Mouse (Mus musculus) ES-Bruce4 (cell line): ENCODE measurements around the gene Nos1ap. TPM values are rescaled to one million over a fixed set of nuclear protein-coding genes. Genes with fewer than 3 reads are reported as not detected.

Source experiments
- H3K27ac ChIP-seq: 2 replicates; pipeline ENCODE4 v1.5.1; 2012; ENCODE audit warnings: low read length, inconsistent platforms; ENCODE audit not compliant: insufficient read depth
- H3K27me3 ChIP-seq: 2 replicates; pipeline ENCODE4 v1.6.1; 2012; ENCODE audit warnings: mild to moderate bottlenecking, low read length, inconsistent platforms; ENCODE audit not compliant: control insufficient read depth, poor library complexity, insufficient read depth, severe bottlenecking
- H3K36me3 ChIP-seq: 2 replicates; pipeline ENCODE4 v1.6.1; 2012; ENCODE audit warnings: inconsistent platforms, mild to moderate bottlenecking, low read length, moderate library complexity; ENCODE audit not compliant: control insufficient read depth, poor library complexity, insufficient read depth, severe bottlenecking
- H3K4me1 ChIP-seq: one replicate; pipeline ENCODE4 v1.8.1; 2011; ENCODE audit warnings: low read length; ENCODE audit not compliant: control insufficient read depth, insufficient read depth
- H3K4me3 ChIP-seq: 2 replicates; pipeline ENCODE4 v1.5.1; 2011; ENCODE audit warnings: low read depth, mild to moderate bottlenecking, low read length
- H3K9ac ChIP-seq: 2 replicates; pipeline ENCODE4 v1.6.1; 2012; ENCODE audit warnings: low read depth, mild to moderate bottlenecking, inconsistent platforms; ENCODE audit not compliant: poor library complexity, severe bottlenecking
- H3K9me3 ChIP-seq: replicated peaks from 2 replicates; pipeline ENCODE4 v1.6.1; 2012; ENCODE audit warnings: mild to moderate bottlenecking, low read length, inconsistent platforms; ENCODE audit not compliant: control insufficient read depth, poor library complexity, insufficient read depth, severe bottlenecking
- CTCF ChIP-seq: IDR thresholded peaks from one replicate; pipeline ENCODE4 v1.8.1; 2011; ENCODE audit warnings: low read depth, low read length
- EP300 ChIP-seq: IDR thresholded peaks from 2 replicates; pipeline ENCODE4 v1.6.1; 2011; ENCODE audit warnings: low read depth, low read length; ENCODE audit not compliant: insufficient read depth
- POLR2A ChIP-seq: IDR thresholded peaks from one replicate; pipeline ENCODE4 v1.8.1; 2011; ENCODE audit warnings: low read length; ENCODE audit not compliant: insufficient read depth
- polyA plus RNA-seq: library from polyadenylated mRNA; stranded (reverse); fragments of >200 nt; gene quantifications from 2 replicates; pipeline ENCODE4 v1.2.4, GENCODE M21; 2011; ENCODE audit warnings: low read depth; ENCODE audit not compliant: missing spikeins, insufficient read depth, insufficient read length

Nos1ap gene
- polyA plus RNA-seq, 1 experiment, result 4.6 TPM

- no peaks in the 10 kb centered on the region for H3K4me1 ChIP-seq
- no peak overlapping the region for H3K9ac ChIP-seq
- no peak overlapping the region for H3K4me3 ChIP-seq
- H3K27ac ChIP-seq, result no peak overlapping the region
- H3K27me3 ChIP-seq, result no peaks in the 10 kb centered on the region
- no peaks in the 10 kb centered on the region for H3K9me3 ChIP-seq
- TF ChIP-seq CTCF, result no peak
- TF ChIP-seq POLR2A, result no peak
- TF ChIP-seq EP300, result no peak
- H3K36me3 ChIP-seq, result no peaks in the 10 kb centered on the region
Observed at GRCm38 (mm10) chr1:170505107-170505506, 84.6 kb downstream of the Nos1ap start.

DNA sequence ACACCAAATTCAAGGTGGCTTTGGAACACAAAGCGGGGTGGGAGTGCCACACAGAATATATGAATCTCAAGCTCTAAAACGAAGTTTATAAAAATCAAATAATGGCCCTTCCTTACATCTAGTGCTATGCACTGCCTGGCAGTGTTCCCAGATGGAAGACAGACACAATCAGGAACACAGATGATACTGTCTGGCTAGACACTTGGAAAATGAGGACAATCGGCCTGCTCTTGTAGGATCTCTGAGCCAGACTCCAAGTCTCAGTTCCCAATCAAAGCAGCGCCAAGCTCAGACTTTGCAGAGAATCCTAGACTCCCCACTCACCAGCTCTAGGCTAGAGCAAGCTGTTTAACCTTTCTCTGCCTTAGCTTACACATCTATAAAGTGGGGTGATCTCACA lies 85.3 kb downstream of the Nos1ap start:
- H3K9me3 ChIP-seq, result no peaks in the 10 kb centered on the region
- H3K27ac ChIP-seq, result no peak overlapping the region
- no peak overlapping the region for H3K4me3 ChIP-seq
- no peaks in the 10 kb centered on the region for H3K36me3 ChIP-seq
- no peak overlapping the region for H3K9ac ChIP-seq
- no peaks in the 10 kb centered on the region for H3K4me1 ChIP-seq
- H3K27me3 ChIP-seq, result no peaks in the 10 kb centered on the region
- TF ChIP-seq CTCF, result no peak
- no peak for TF ChIP-seq EP300
- no peak for TF ChIP-seq POLR2A

GRCm38 (mm10) chr1:170503277-170503739 lies 86.4 kb downstream of the Nos1ap start:
- Histone ChIP-seq H3K27me3 (no peaks in the 10 kb centered on the region), H3K27ac (no peak overlapping the region), H3K4me1 (no peaks in the 10 kb centered on the region), H3K4me3 (no peak overlapping the region), H3K36me3 (no peaks in the 10 kb centered on the region), H3K9ac (no peak overlapping the region), H3K9me3 (no peaks in the 10 kb centered on the region)
- TF ChIP-seq CTCF, result no peak
- TF ChIP-seq EP300, result no peak
- no peak for TF ChIP-seq POLR2A

DNA sequence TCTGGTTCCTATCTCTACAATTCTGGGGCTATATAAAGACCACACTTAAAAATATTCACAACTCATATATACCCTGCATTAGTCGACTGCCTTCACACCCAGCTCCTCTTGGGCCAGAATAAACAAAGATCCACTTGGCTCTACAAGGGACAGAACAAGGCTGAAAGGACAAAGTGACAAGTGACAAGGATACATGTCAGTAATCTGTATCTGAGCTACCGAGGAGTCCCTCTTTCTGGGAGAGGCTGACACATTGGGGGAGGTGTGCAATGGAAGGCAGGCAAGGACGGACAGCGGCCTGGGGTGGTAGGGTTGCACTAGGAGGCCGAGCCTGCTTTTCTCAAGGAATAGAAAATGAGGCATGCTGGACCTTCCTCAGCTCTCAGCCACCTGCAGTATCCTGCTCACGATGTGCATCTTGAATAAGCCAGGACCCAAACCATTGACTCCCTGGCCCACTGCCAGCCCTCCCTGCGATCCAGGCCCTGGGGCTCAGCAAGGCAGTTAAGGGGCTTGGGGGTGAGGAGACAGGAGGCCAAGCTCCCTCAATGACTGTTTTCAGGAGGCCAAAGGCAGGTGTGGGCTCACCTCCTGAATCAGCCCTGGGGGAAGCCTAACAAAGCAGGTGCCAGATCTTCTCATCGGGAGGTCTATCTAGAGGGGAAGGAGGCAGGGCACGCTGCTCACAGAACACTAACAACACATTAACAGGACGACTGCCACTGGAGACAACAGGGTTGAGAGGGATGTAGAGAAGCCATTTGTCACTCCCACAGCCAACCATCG lies 87.0 kb downstream of the Nos1ap start:
- Histone ChIP-seq H3K4me1 (no peaks in the 10 kb centered on the region), H3K36me3 (no peaks in the 10 kb centered on the region), H3K27ac (no peak overlapping the region)

GRCm38 (mm10) chr1:170501970-170502369 lies 87.7 kb downstream of the Nos1ap start:
- H3K36me3 ChIP-seq, result no peaks in the 10 kb centered on the region
- H3K4me1 ChIP-seq, result no peaks in the 10 kb centered on the region
- H3K27me3 ChIP-seq, result no peaks in the 10 kb centered on the region
- no peak for TF ChIP-seq CTCF
- TF ChIP-seq POLR2A, result no peak
- no peak for TF ChIP-seq EP300
- no peak overlapping the region for H3K27ac ChIP-seq
- no peaks in the 10 kb centered on the region for H3K9me3 ChIP-seq
- H3K4me3 ChIP-seq, result no peak overlapping the region
- H3K9ac ChIP-seq, result no peak overlapping the region

More for the DNA sequence above, 87.0 kb downstream of the Nos1ap start:
- Histone ChIP-seq H3K9me3 (no peaks in the 10 kb centered on the region), H3K4me3 (no peak overlapping the region), H3K9ac (no peak overlapping the region), H3K27me3 (no peaks in the 10 kb centered on the region)
- TF ChIP-seq POLR2A, result no peak
- TF ChIP-seq CTCF, result no peak
- TF ChIP-seq EP300, result no peak

- Histone ChIP-seq H3K4me1 (no peaks in the 10 kb centered on the region), H3K27me3 (no peaks in the 10 kb centered on the region), H3K9ac (no peak overlapping the region), H3K4me3 (no peak overlapping the region), H3K36me3 (no peaks in the 10 kb centered on the region), H3K27ac (no peak overlapping the region), H3K9me3 (no peaks in the 10 kb centered on the region)
- no peak for TF ChIP-seq CTCF
- no peak for TF ChIP-seq POLR2A
- no peak for TF ChIP-seq EP300
Observed at GRCm38 (mm10) chr1:170501556-170501955, 88.1 kb downstream of the Nos1ap start.
